Mouse (Mus musculus) forebrain, embryonic 15.5 days (tissue): Measurements from ENCODE around the gene Smarcc1. TPM values are rescaled to one million over a fixed set of nuclear protein-coding genes. Genes with fewer than 3 reads are reported as not detected.
"Not testable (repeated sequence)": the region's sequence is repeated elsewhere in the genome, so short reads cannot be mapped to it uniquely, and the experiment has no call there.

ENCODE experiments used
- ATAC-seq: fragments of 200-750 bp; cut with Nextera tagmentation; replicated peaks from 2 replicates; pipeline ENCODE4 v1.8.0; 2017; ENCODE audit warnings: mild to moderate bottlenecking, moderate TSS enrichment, moderate library complexity
- H3K27ac ChIP-seq: fragments of 300-500 bp; sonication (generic); replicated peaks from 2 replicates; pipeline ENCODE4 v1.5.1; 2015; ENCODE audit warnings: mild to moderate bottlenecking, inconsistent platforms
- H3K27me3 ChIP-seq: fragments of 300-500 bp; sonication (generic); 2 replicates; pipeline ENCODE4 v1.6.1; 2015; ENCODE audit warnings: inconsistent platforms
- H3K36me3 ChIP-seq: fragments of 300-500 bp; sonication (generic); 2 replicates; pipeline ENCODE4 v1.6.1; 2015; ENCODE audit warnings: mild to moderate bottlenecking, inconsistent platforms
- H3K4me1 ChIP-seq: fragments of 300-500 bp; sonication (generic); 2 replicates; pipeline ENCODE4 v1.6.1; 2015; ENCODE audit warnings: inconsistent platforms
- H3K4me2 ChIP-seq: fragments of 300-500 bp; sonication (generic); replicated peaks from 2 replicates; pipeline ENCODE4 v1.6.1; 2015; ENCODE audit warnings: mild to moderate bottlenecking, inconsistent platforms
- H3K4me3 ChIP-seq: fragments of 300-500 bp; sonication (generic); 2 replicates; pipeline ENCODE4 v1.5.1; 2015; ENCODE audit warnings: mild to moderate bottlenecking, inconsistent platforms
- H3K9ac ChIP-seq: fragments of 300-500 bp; sonication (generic); replicated peaks from 2 replicates; pipeline ENCODE4 v1.6.1; 2015; ENCODE audit warnings: mild to moderate bottlenecking, inconsistent platforms
- H3K9me3 ChIP-seq: fragments of 300-500 bp; sonication (generic); 2 replicates; pipeline ENCODE4 v1.6.1; 2016; ENCODE audit warnings: inconsistent platforms
- WGBS: fragments of 180-500 bp; shearing (Covaris S2); methylation state at CpG from one replicate; pipeline ENCODE4 v1.1.7; 2015; ENCODE audit warnings: mixed read lengths; 5-methylcytosine and 5-hydroxymethylcytosine counted together
- polyA plus RNA-seq: library from polyadenylated mRNA; unstranded; fragments of >200 nt; fragmentation: Nextera tagmentation; extraction: Ambion mirVana; gene quantifications from 2 replicates; pipeline ENCODE4 v1.2.1, GENCODE M21; 2015

Gene Smarcc1
- polyA plus RNA-seq, result 154 and 156 TPM in 2 replicates

DNA sequence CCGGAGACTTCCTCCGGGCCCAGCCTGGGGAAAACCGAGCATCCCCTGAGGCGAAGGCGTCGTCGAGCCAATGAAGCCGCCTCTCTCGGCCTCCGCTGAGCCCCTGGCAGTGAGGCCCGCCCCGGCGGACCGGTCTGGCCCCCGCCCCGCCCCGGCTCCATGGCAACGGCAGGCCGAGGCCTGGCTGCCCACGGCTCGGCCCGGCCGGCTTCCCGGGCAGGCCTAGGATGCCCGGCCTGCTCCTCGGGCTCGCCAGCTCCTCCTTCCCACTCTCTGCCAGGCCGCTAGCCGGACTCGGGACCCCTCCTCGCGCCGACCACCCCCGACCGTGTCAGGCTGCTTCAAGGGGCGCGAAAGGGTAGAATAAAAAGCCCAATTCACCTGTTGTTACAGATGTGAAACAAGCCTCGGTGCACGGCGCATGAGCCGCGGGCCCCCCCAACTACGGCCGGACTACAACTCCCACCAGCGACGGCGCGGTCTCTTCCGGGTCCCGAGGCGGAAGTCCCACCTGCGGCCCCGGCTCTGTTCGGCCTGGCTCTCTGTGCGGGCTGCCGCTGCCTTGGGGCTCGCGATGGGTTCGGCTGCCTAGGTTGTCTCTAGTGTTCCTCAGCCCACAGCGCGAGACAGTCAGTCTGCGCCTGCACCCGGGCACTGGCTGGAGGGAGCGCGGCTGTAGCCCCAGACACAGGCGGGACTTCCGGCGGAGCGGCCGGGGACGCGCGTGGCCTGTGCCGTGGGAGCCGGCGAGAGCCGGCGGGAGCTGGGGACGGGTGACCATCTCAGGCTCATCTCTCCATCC lies at the start of gene Smarcc1:
TSS of gene Smarcc1 (plus strand) at position 732 of the 802 bp plus-strand sequence.
- H3K36me3 ChIP-seq, result peaks cover 27% of the 10 kb centered on the region
- H3K27me3 ChIP-seq, result no peaks in the 10 kb centered on the region
- ATAC-seq, result peak; percentile 98
- peaks cover 26% of the 10 kb centered on the region for H3K4me1 ChIP-seq
- H3K4me3 ChIP-seq, result peak within 1 kb of the TSS; percentile 72
- H3K9me3 ChIP-seq, result no peaks in the 10 kb centered on the region
- H3K4me2 ChIP-seq, result peak within 1 kb of the TSS; percentile 70
- 0% methylated on average over 77 of the region's 79 CpGs for WGBS
- peak within 1 kb of the TSS; percentile 91 for H3K27ac ChIP-seq
- H3K9ac ChIP-seq, result peak within 1 kb of the TSS; percentile 83

DNA sequence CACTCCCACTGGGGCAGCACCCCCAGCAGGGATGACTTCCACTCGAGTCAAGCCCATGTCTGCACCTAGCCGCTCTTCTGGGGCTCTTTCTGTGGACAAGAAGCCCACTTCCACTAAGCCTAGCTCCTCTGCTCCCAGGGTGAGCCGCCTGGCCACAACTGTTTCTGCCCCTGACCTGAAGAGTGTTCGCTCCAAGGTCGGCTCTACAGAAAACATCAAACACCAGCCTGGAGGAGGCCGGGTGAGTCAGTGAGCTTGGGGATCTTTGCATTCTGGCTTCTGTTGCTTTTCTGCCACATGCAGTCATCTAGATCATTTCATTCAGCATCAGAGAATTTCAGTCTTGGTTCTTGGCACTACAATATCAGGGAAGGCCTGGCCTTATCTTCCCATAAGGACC lies 48.8 kb upstream of the Smarcc1 start:
- Histone ChIP-seq H3K4me1 (peaks cover 9% of the 10 kb centered on the region), H3K9me3 (no peaks in the 10 kb centered on the region), H3K36me3 (peaks cover 57% of the 10 kb centered on the region), H3K27ac (no peak overlapping the region), H3K4me2 (no peak overlapping the region), H3K27me3 (no peaks in the 10 kb centered on the region), H3K9ac (no peak overlapping the region), H3K4me3 (no peak overlapping the region)
- ATAC-seq, result no peak
- 94% methylated on average over 6 of the region's 6 CpGs for WGBS

DNA sequence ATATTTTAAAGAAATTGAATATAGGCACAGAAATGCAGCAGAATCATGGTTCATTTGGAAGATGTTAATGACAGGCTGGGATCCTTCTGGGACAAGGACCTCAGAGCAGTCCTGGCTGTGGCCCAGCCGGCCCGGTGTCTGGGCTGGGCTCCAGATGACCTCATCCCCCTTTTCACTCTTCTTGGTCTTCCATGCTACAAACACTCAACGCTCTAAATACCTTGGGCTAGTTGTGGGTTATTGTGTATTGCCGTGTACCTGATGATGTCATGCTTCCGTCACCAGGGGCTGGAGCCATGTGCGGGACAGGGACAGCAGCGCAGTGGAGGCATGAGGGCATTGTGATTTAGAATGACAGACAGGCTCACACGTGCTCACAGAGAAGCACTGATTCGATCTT lies 47.1 kb upstream of the Smarcc1 start:
- Histone ChIP-seq H3K9me3 (no peaks in the 10 kb centered on the region), H3K4me3 (no peak overlapping the region), H3K27ac (peak overlapping the region; percentile 47; the same call in 1 of the 2 replicates), H3K27me3 (no peaks in the 10 kb centered on the region), H3K36me3 (peaks cover 62% of the 10 kb centered on the region), H3K4me2 (no peak overlapping the region), H3K4me1 (peaks cover 9% of the 10 kb centered on the region), H3K9ac (no peak overlapping the region)
- ATAC-seq, result peak; percentile 58; the same call in 1 of the 2 replicates
- WGBS, result 38% methylated on average over 9 of the region's 9 CpGs

DNA sequence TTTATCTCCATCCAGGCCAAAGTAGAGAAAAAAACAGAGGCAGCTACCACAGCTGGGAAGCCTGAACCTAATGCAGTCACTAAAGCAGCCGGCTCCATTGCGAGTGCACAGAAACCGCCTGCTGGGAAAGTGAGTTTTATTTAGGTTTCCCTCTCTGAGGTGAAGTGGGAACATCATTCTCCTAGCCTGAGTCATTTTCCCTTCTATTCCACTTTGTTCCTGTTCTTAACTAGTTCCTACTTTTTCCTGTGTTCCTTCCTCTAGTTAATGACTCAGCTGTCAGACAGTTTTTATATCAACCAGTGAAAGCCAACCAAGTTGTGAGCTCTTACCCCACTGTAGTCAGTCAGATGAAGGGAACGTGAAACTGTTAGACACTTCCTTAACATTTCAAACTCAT lies 46.5 kb upstream of the Smarcc1 start:
- H3K4me1 ChIP-seq, result peaks cover 9% of the 10 kb centered on the region
- no peaks in the 10 kb centered on the region for H3K27me3 ChIP-seq
- H3K36me3 ChIP-seq, result peaks cover 67% of the 10 kb centered on the region
- ATAC-seq, result no peak
- no peaks in the 10 kb centered on the region for H3K9me3 ChIP-seq
- no peak overlapping the region for H3K4me2 ChIP-seq
- no peak overlapping the region for H3K9ac ChIP-seq
- H3K4me3 ChIP-seq, result no peak overlapping the region
- WGBS, result 83% methylated on average over 4 of the region's 4 CpGs
- no peak overlapping the region for H3K27ac ChIP-seq

DNA sequence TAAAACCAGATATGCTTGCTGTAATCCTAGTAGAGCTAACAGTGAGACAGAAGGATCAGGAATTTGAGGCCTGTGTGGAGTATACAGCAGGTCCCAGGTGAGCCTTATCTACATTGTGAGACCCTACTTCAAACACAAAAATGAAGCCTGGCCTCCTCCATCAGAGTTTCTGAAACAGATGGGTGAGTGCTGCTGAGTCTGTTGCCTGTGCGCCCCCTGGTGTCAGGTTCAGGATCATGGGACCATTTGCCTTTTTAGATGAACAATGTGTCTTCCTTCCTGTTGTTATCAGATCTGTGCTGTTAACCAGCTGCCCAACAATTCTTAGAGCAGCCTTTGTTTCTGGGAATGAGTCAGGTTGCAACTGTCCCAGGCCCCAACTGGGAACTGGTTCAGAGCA lies 45.7 kb upstream of the Smarcc1 start:
- 4% methylated on average over 1 of the region's 1 CpGs for WGBS
- Histone ChIP-seq H3K4me1 (peaks cover 9% of the 10 kb centered on the region), H3K27ac (no peak overlapping the region), H3K9ac (no peak overlapping the region), H3K27me3 (no peaks in the 10 kb centered on the region), H3K4me3 (no peak overlapping the region), H3K36me3 (peaks cover 68% of the 10 kb centered on the region), H3K9me3 (no peaks in the 10 kb centered on the region), H3K4me2 (no peak overlapping the region)
- peak; percentile 73 for ATAC-seq

DNA sequence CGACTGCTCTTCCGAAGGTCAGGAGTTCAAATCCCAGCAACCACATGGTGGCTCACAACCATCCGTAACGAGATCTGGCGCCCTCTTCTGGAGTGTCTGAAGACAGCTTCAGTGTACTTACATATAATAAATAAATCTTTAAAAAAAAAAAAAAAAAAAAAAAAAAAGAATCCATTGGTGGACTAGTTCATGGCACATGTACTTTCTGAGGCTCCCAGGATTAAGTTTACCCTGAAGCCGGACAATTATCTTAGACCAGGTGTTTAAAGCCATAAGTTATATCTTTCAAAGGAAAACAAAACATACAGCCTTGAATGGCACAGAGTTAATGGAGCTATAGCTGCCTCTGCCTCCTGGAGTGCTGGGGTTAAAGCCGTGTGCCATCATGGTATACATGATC lies 41.0 kb upstream of the Smarcc1 start:
- not testable (repeated sequence) for H3K27ac ChIP-seq, H3K4me1 ChIP-seq, H3K9me3 ChIP-seq, H3K9ac ChIP-seq, H3K4me3 ChIP-seq, H3K4me2 ChIP-seq, ATAC-seq, H3K27me3 ChIP-seq
- WGBS, result 89% methylated on average over 4 of the region's 7 CpGs
- peaks cover 63% of the 10 kb centered on the region for H3K36me3 ChIP-seq

DNA sequence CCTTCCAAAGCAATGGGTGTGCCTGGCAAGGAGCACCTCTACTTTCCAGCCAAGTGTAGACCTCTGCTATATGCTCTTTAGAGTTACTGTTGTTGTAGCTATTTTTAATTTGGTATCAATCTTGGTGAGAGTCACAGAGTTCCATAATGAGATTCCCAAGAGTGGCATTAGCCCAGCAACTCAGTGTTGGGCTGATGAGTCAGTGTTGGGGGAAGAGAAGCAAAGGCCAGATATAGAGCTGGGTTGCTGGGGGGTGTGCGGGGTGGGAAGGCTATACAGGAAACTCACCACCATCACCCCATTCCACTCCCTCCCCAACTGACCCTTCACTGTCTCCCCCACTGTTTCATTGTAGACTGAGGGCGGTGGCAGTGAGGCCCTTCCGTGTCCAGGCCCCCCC lies 36.4 kb upstream of the Smarcc1 start:
- Histone ChIP-seq H3K4me2 (no peak overlapping the region), H3K36me3 (peaks cover 75% of the 10 kb centered on the region), H3K4me1 (no peaks in the 10 kb centered on the region), H3K27me3 (no peaks in the 10 kb centered on the region), H3K4me3 (no peak overlapping the region), H3K9me3 (no peaks in the 10 kb centered on the region), H3K27ac (no peak overlapping the region), H3K9ac (no peak overlapping the region)
- 68% methylated on average over 3 of the region's 3 CpGs for WGBS
- no peak for ATAC-seq

DNA sequence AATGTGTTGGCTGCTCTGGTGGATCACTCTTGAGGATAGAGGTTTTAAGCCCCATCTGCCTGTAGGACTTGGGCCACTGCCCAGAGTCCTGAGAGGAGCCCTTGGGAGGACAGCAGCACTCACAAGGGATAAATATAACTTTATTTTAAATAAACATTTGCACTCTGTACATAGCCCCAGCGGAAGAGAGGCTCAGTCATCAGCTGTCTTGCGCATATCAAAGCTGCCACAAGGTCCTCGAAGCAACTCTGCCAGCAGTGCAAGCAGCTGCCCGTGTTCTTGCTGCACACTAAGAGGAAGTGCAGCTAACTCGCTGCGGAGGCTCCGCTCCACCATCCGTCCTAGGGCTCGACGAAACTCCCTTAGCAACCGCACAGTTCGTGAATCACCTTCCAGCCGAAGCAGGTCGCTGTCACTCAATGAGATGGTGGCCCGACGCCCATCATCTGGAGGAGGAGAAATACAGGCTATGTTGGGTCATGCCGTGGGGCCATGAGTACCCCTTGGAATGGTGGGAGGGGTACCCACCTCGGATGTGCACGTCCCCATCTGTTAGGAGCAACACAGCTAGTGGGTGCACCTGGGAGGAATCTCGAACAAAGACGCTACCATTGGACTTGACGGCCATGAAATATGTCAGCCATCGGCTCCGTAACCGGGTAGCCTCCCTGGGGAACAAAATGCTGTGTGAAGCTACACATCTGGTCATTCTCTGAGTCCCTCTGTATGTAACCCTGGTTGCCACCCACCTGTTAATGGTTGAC lies 33.1 kb upstream of the Smarcc1 start:
- Histone ChIP-seq H3K27me3 (no peaks in the 10 kb centered on the region), H3K4me3 (no peak overlapping the region), H3K9ac (no peak overlapping the region), H3K36me3 (peaks cover 95% of the 10 kb centered on the region), H3K4me1 (no peaks in the 10 kb centered on the region), H3K9me3 (no peaks in the 10 kb centered on the region), H3K4me2 (no peak overlapping the region), H3K27ac (no peak overlapping the region)
- ATAC-seq, result no peak
- WGBS, result 89% methylated on average over 25 of the region's 25 CpGs

DNA sequence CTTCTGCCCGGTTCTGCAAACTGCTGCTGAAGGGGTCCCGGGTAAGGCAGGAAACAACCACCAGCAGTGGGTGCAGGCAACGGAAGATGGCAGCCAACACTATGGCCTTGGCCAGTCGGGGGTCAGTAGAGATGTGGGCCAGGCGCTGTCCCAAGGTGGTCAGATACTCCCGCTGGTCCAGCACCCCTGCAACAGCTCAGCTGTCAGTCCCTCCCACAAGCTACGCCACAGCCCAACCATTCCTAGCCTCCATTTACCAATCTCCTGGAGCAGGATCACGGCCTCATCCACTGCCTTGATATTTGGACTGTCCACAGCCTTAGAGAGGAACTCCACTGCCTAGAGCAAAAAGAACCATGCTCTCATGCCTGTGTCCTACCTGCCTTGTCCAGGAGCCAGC lies 31.8 kb upstream of the Smarcc1 start:
- Histone ChIP-seq H3K9me3 (no peaks in the 10 kb centered on the region), H3K4me3 (no peak overlapping the region), H3K36me3 (peaks cover 95% of the 10 kb centered on the region), H3K9ac (no peak overlapping the region), H3K27me3 (no peaks in the 10 kb centered on the region), H3K4me2 (no peak overlapping the region), H3K4me1 (no peaks in the 10 kb centered on the region), H3K27ac (no peak overlapping the region)
- WGBS, result 95% methylated on average over 8 of the region's 8 CpGs
- no peak for ATAC-seq

DNA sequence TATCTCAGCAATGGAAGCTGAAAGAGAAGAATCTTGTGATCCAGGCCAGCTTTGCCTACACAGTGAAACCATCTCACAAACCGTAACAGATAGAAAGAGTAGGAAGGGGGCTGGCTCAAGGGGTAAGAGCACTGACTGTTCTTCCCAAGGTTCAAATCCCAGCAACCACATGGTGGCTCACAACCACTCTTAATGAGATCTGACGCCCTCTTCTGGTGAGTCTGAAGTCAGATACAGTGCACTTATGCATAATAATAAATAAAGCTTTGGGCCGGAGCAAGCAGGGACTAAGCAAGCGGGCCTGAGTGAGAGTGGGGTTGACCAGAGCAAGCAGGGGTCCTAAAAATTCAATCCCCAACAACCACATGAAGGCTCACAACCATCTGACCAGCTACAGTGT lies 24.2 kb upstream of the Smarcc1 start:
- ATAC-seq, result no peak
- Histone ChIP-seq H3K9me3 (no peaks in the 10 kb centered on the region), H3K4me2 (no peak overlapping the region), H3K27ac (no peak overlapping the region), H3K4me1 (no peaks in the 10 kb centered on the region), H3K27me3 (no peaks in the 10 kb centered on the region), H3K9ac (no peak overlapping the region), H3K4me3 (no peak overlapping the region), H3K36me3 (peaks cover 96% of the 10 kb centered on the region)
- WGBS, result 80% methylated on average over 4 of the region's 4 CpGs

DNA sequence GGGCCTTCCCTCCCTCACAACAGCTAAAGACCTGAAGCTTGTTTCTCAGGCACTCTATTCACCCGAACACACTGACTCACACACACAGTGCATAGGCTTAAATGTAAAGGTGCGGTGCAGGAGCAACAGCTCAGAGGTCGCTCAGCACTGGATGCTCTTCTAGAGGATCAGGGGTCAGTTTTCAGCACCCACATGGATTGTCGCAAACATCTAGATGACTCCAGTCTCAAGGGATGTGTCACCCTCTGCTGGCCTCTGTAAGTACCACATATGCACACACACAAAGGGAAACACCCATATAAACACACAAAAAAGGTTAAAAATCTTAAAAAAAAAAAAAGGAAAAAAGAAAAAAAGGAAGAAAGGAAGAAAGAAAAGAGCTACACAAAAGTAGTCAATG lies 22.7 kb upstream of the Smarcc1 start:
- H3K4me1 ChIP-seq, result no peaks in the 10 kb centered on the region
- H3K9ac ChIP-seq, result no peak overlapping the region
- no peak overlapping the region for H3K4me3 ChIP-seq
- no peaks in the 10 kb centered on the region for H3K9me3 ChIP-seq
- H3K27me3 ChIP-seq, result no peaks in the 10 kb centered on the region
- no peak overlapping the region for H3K4me2 ChIP-seq
- H3K27ac ChIP-seq, result no peak overlapping the region
- peaks cover 96% of the 10 kb centered on the region for H3K36me3 ChIP-seq
- no peak for ATAC-seq
- 96% methylated on average over 4 of the region's 4 CpGs for WGBS

DNA sequence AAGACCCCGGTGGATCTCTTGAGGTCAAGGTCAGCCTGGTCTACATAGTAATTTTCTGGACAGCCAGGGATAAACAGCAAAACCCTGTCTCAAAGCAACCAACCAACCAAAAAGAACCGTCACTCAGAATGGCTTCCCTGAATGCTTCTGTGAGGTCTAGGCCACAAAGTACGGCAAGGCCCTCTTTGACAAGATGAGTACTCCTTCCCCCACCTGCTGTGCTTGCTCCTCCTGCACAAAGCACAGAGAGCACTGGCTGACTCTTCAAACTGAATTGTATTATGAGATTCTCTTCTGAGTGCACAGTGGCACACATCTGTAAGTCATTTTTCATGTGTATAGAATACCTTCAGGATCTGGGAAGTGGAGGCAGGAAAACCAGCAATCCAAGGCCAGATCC lies 19.7 kb upstream of the Smarcc1 start:
- Histone ChIP-seq H3K4me1 (peaks cover 9% of the 10 kb centered on the region), H3K9ac (no peak overlapping the region), H3K27me3 (no peaks in the 10 kb centered on the region), H3K4me3 (no peak overlapping the region), H3K4me2 (no peak overlapping the region), H3K9me3 (no peaks in the 10 kb centered on the region), H3K36me3 (peaks cover 76% of the 10 kb centered on the region), H3K27ac (no peak overlapping the region)
- no peak for ATAC-seq
- WGBS, result 93% methylated on average over 3 of the region's 3 CpGs
